Mouse (Mus musculus) adrenal gland, postnatal 4 days (tissue): ENCODE measurements at regions not wholly inside any gene's neighbourhood (a gene's known extent, or its start where the extent isn't known, plus 50 kb on each side); places are given as distances from the start of the nearest gene placed in this dataset.

ENCODE experiments used
- DNase-seq, 2 experiments: peaks; one replicate each; pipeline ENCODE4 v3.0.0; 2021 to 2022; ENCODE audit warnings: low spot score in 2 of 2, mixed read lengths in 2 of 2

DNA sequence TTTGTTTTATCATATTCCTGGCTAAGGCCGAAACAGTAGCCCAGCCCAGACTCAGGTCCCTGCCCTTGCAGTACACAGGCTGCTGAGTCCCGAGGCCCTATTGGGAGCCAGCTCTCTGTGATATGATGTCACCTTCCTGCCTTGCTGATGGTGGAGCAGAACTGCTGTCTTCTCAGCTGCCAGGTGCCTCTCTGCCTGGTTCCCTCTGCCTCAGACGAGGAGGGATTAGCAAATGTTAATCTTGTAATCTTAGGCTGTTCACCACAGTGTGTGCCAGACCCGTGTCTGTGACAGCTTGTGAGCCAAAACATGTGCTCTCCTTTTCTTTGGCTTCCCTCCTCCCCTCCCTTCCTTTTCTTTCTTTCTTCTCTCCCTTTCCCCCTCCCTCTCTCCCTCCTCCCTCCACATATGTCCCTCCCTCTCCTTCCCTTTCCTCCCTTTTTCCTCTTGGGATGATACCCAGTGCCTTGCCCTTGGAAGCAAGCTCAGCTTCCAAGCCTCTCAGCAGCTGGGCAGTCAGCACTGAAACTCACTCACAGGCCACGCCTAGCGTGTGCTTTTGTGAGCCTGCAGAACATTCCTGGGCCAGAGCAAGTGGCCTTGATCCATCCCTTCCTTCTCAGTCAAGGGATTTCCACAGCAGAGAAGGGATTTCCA lies 126.6 kb upstream of the Eef2kmt start:
- no peak for DNase-seq

DNA sequence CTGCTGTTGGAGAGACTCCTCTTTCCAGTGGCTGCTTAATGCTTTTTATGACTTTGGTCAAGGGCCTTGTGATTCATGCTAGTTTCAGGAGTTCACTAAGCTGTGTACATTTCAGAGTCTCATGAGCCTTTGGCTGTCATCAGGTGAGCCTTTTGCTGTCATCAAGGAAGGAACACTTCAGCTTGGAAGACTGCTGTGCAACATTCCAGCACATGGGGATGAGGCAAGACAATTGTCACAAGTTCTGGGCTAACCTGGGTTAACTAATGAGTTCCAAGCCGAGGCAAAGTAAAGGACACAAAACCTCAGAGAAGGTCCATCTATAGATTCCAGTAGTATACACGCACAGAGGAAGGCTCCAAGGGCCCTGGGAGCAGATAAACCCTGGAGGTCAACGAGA lies 124.8 kb upstream of the Eef2kmt start:
- no peak for DNase-seq

GRCm38 (mm10) chr16:5377001-5377400 lies 121.2 kb upstream of the Eef2kmt start:
- DNase-seq, result no peak

DNA sequence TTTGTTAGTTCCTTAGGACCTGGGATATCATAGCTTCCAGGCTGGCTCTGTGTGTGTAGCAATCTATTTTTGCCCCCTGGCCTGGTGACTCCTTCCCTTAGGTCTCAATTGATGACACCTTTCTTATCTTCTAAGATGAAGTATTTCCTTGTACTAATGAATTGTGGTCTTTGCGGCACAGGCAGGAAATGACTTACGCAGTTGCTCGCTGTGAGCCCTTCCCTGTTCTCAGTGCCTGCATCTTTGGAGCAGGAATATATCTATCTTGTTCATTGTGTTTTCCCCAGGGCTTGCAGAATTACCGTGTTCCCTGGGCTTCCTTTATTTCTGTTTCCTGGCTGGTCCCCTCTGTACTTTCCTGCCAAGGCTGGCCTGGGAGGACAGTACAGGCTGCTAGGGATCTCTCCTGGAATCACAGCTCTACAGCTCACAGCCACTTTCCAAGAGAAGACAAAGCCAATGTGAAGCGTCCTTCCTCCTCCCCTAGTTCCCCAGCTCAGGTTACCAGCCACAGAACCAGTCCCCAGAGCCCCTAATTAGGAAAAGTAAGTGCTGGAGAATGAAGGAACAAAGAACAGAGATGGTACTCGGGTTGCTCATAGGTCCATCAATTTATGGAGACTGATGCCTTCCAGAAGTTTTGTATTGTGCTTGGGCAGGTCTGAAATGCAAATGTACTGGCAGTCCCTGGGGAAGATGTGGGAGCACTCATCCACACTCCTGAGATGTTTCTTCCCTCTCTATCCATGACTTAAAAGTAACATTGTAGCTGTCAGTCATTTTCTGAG lies 119.2 kb upstream of the Eef2kmt start:
- no peak for DNase-seq

DNA sequence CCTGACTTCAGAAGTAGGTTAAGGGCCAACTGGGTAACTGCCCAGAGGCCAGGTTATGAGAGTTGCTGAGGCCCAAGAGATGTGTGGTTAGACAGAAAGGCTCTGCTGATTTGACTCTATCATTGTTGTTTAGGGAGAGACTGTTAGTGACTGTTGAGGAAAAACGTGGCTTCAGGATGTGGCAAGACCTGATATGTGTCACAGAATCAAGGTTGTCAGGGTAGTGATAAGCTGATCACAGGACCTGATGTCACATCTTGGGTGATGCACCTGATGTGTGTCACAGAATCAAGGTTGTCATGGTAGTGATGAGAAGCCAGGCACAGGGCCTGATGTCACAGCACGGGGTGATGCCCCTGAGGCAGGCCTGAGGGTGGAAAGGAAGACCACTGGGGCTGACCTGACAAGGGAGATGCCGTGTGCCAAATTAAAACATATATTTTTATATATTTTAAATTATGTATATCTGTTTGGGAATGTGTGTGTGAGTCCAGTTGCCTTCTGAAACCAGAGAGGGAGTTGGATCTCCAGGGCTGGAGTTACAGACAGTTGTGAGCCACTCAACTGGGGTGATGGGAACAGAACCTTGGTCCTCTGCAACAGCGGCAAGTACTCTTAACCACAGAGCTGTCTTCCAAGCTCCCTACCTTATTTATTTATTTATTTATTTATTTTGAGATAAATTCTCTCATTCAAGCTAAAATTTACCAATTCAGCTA lies 115.6 kb upstream of the Eef2kmt start:
- no peak for DNase-seq

GRCm38 (mm10) chr16:5370496-5370895 lies 114.7 kb upstream of the Eef2kmt start:
- no peak for DNase-seq

DNA sequence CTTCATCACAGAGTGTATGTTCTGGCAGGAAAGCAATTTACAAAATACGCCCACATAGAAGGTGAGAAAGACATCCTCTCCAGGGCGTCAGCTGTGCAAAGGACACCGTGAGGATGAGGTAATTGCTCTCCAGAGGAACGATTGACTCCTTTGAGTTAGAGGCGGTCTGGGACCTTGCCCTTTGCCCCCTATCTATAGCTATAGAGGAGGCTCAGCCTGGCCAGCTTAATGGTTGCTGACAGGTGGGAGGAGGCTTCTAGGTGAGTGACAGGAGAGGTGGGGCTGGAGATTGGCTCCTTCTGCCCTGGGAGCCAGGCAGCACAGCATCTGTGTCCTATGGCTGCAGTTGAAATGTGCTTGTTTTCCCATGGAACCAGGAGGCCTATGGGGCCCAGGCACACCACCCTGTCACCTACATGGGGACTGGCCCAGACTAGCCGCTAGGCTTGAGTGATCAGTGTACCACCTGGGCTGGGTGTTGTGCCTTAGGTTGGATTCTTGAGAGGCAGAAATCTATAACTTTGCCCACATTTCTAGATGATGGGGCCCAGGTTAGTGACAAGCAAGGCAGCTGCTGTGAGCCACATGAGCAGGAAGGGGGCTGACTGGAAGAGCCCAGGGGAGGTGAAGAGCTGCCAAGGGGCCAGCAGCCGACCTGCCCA lies 113.2 kb upstream of the Eef2kmt start:
- no peak for DNase-seq

DNA sequence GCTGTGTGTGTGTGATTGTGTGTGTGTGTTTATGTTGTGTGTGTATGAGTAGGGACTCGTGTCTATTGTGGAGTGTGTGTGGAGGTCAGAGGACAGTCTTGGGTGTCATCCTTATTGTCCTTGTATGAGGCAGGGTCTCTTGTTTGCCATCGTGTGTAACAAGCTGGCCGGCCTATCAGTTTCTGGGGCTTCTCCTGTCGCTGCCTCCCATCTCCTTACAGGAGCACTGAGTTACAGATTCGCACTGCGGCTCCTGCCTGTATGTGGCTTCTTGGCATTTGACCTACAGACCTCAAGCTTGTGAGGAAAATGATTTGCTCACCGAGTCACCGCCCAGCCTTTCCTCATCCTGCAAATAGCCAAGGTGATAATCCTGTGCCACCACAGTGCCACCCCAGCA lies 112.6 kb upstream of the Eef2kmt start:
- no peak for DNase-seq

- DNase-seq, result no peak
Measured at GRCm38 (mm10) chr16:5367581-5368119, 111.9 kb upstream of the Eef2kmt start.

GRCm38 (mm10) chr16:5366021-5366420 lies 110.2 kb upstream of the Eef2kmt start:
- no peak for DNase-seq

DNA sequence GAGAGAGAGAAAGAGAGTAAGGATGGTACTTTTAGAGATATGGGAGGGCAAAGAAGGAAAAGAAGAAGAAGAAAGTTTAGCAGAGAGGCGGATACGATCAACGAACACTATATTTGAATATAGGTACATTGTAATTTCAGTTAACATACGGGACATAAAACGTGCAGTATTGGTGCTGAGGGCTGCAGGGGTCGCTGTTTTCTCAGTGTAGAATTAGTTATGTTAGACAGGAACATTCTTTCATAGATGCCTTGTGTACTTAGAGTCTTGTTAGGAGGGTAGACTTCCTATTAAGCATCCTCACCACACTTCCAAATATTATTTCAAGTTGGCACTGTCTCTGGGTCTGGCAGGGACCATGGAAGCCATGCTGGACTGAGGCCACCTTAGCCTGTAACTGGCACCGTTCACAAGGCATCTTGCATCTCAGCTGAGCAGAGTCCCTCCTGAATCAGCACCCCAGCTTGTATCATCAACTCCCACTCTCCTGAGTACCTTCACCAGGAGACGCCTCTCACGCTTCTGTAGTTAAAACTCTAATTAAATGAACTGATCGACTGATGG lies 107.3 kb upstream of the Eef2kmt start:
- DNase-seq, result no peak

GRCm38 (mm10) chr16:5359193-5359592 lies 103.4 kb upstream of the Eef2kmt start:
- DNase-seq, result no peak

GRCm38 (mm10) chr16:5353881-5354280 lies 98.1 kb upstream of the Eef2kmt start:
- DNase-seq, result no peak

GRCm38 (mm10) chr16:5351890-5352571 lies 96.2 kb upstream of the Eef2kmt start:
- DNase-seq, result no peak

DNA sequence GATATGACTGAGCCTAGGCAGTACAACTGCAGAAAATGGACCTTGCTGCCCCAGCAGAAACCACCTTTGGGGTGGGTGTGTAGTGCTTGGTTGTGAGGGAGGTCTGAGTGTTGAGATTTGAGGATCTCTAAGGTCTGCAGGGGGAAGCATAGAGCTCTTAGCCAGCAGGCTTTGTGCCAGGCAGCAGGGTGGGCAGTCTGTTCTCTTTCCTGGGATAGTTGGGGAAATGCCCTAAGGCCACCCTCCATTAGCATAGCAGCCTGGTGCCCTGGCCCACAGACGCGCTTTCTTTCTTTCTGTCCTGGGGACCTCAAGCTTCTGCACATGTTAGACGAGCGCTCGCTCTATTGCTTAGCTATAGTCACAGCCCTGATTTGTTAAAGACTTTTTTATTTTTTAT lies 91.4 kb upstream of the Eef2kmt start:
- DNase-seq, result no peak

DNA sequence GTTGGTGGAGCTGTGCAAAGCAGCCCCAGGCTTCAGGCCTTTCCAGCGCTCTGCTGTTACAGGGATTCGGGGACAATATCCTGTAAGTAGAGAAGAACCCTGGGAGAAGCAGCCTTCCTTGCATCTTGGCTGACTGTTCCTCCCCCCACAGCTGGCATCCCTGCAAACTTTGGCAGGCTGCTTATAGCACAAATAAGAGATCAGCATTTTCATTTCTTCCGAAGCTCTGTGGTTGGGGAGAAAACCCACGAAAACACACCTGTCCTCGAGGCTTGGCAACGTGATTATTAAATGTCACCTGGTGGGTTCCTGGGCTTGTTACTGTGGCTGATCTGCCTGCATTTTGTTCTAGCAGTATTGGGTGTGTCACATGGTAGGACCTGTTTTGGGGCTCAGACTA lies 86.5 kb upstream of the Eef2kmt start:
- DNase-seq, result no peak

DNA sequence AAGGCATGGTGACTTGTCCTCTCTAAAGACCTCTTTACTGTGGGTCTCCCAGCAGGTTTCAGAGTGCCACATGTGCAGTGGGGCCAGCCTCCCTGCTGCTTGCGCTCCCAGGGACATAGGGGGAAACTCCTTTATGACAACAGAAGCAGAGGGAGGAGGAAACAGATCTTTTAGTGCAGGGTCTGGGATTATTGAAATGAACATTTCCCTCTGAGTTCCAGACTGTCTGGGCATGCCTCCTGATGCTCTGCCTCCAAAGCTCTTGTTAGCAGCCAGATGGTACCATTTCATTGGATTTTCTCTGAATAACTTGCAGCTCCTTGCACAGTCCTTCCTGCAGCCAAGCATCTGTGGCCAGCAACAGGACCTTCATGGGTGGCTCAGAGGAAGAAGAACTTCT lies 60.5 kb upstream of the Eef2kmt start:
- DNase-seq, result no peak

- DNase-seq, result no peak
Measured at GRCm38 (mm10) chr16:5313261-5313660, 57.5 kb upstream of the Eef2kmt start.

DNA sequence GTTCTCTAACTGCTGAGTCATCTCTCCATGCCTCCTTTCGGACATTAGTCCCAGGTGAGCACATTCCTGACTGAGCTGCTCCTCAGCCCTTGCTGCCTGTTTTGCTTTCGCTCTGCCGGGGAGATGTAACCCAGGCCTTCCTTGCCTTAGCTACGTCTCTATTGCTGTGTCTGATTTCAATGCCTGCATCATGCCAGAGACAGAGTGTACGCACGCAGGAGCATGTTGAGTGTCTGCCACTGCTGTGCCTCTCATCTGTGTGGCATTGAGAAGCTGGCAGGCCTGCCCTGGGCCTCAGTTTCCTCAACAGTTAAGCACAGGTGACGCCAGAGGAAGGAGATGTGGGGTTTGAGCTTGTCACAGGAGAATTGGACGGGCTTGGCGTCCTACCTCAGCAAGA lies 55.7 kb upstream of the Eef2kmt start:
- DNase-seq, result no peak

DNA sequence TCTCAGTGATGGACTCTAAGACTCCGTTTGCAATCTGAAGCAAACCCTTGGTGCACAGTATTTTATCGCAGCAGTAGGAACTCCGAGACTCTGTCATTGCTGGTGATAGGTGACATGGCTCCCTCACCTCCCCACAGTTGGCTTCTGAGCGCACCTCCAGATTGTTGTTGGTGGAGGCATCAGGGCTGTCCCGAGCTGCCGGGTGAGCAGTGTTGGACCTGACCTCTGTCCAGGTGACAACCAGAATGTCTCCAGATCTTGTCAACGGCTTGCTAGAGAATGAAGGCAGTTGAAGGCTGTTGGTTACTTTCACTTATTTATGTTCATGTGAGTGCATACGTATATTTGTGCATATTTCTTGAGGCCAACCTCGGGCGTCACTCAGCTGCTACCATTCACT lies 55.0 kb upstream of the Eef2kmt start:
- DNase-seq, result no peak

GRCm38 (mm10) chr16:5307761-5308160 lies 52.0 kb upstream of the Eef2kmt start:
- no peak for DNase-seq
